Comparison of ENCODE assay signal across 8 mouse cellular contexts in the genomic region with DNA sequence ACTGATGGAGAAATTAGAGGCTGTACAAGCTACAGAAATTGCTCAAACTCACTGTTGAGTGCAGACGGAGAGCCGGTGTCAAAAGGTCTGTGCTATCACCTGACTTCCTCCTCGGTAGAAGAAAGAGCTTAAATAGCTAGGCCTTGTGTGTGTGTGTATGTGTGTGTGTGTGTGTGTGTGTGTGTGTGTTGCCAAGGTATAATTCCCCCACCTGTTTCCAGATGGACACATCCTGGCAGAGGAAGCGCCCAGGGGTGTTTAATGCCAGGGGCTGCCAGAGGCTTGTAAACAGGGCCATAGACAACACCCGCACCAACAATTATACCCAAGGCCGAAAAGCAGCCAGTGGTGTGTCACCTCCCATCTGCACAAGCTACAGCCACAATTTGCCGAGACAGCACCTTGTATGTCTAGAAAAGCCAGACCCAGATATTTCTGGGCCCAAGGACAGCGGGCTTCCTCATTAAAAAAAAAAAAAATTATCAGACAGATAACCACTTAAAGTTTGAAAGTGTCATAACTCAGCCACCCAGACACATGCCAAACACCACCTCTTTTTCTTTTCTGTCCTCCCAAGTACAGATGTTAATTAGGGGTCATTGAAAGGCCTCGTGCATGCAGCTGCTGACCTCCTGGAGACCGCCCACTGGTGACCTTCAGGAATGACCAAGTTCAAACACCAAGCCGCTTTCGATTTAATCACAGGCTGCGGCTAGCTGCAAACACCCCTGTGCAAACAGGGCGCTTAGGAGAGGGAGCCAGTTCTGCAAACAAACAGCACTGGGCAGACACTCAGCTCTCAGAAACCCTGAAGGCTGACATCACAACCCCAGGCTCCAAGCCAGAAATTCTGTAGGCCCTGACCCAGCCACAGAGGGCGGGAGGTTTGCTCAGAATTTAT.
DNase-seq lines count a peak whose midpoint lies in the region; ATAC-seq and TF ChIP-seq lines count a peak whose summit lies in the region.

No protein-coding gene starts in this region.

- no peaks in the 10 kb centered on the region for H3K4me1 ChIP-seq in forebrain, postnatal 0 days (ENCODE audit: insufficient read depth)
- no peaks in the 10 kb centered on the region for H3K4me1 ChIP-seq in forebrain, embryonic 12.5 days
- peaks cover 35% of the 10 kb centered on the region for H3K4me1 ChIP-seq in bone marrow macrophage, adult 2 months (ENCODE audit: control insufficient read depth, insufficient read depth, low read length)
- H3K4me1 ChIP-seq in limb, embryonic 11.5 days (ENCODE audit: control insufficient read depth, insufficient read depth, low read length) = peaks cover 12% of the 10 kb centered on the region

- no peak overlapping the region for H3K4me2 ChIP-seq in forebrain, postnatal 0 days (ENCODE audit: low read depth)
- H3K4me2 ChIP-seq in forebrain, embryonic 12.5 days = no peak overlapping the region
- no peak overlapping the region for H3K4me2 ChIP-seq in limb, embryonic 11.5 days (ENCODE audit: low read depth, severe bottlenecking)

- no peaks in the 10 kb centered on the region for H3K36me3 ChIP-seq in forebrain, postnatal 0 days (ENCODE audit: insufficient read depth)
- no peaks in the 10 kb centered on the region for H3K36me3 ChIP-seq in forebrain, embryonic 12.5 days (replicated peaks)
- H3K36me3 ChIP-seq in limb, embryonic 11.5 days (ENCODE audit: control insufficient read depth, insufficient read depth, low read length) = no peaks in the 10 kb centered on the region

- TF ChIP-seq CTCF in forebrain, postnatal 0 days (IDR thresholded peaks at IDR 0.05; ENCODE audit: low read depth) = no peak
- no peak for TF ChIP-seq CTCF in bone marrow macrophage, adult 2 months (IDR thresholded peaks at IDR 0.05; ENCODE audit: low read depth, low read length)

- 67% methylated on average over 15 of the region's 15 CpGs for WGBS in forebrain, postnatal 0 days
- 71% methylated on average over 15 of the region's 15 CpGs for WGBS in forebrain, embryonic 12.5 days
- 43% methylated on average over 15 of the region's 15 CpGs for WGBS in limb, embryonic 11.5 days

- H3K27ac ChIP-seq in forebrain, postnatal 0 days (ENCODE audit: low read depth, low read length) = no peak overlapping the region
- no peak overlapping the region for H3K27ac ChIP-seq in forebrain, embryonic 12.5 days
- H3K27ac ChIP-seq in bone marrow macrophage, adult 2 months (ENCODE audit: insufficient read depth, low read depth, low read length) = peak overlapping the region; percentile 92
- H3K27ac ChIP-seq in limb, embryonic 11.5 days (replicated peaks; ENCODE audit: low read depth, low read length) = peak overlapping the region; percentile 21; the same call in 1 of the 2 replicates

- intact Hi-C loops in heart, postnatal 25 days (cut with DNase I) = no loop called here

- no peaks in the 10 kb centered on the region for H3K9me3 ChIP-seq in forebrain, postnatal 0 days (ENCODE audit: low read length)
- H3K9me3 ChIP-seq in forebrain, embryonic 12.5 days = 0 out of 2 replicates have a peak, but pooled peaks cover 3% of the 10 kb centered on the region
- no peaks in the 10 kb centered on the region for H3K9me3 ChIP-seq in limb, embryonic 11.5 days (ENCODE audit: control insufficient read depth, low read length)

- ATAC-seq in forebrain, postnatal 0 days = peak; percentile 27; the same call in 1 of the 2 replicates
- ATAC-seq in forebrain, embryonic 12.5 days (ENCODE audit: low FRiP score) = no peak
- ATAC-seq in limb, embryonic 11.5 days (ENCODE audit: insufficient number of reproducible peaks, low FRiP score, low TSS enrichment, low read depth) = no peak

- no peak overlapping the region for H3K9ac ChIP-seq in forebrain, postnatal 0 days
- no peak overlapping the region for H3K9ac ChIP-seq in forebrain, embryonic 12.5 days
- H3K9ac ChIP-seq in limb, embryonic 11.5 days (ENCODE audit: low read length) = no peak overlapping the region

- no peak for DNase-seq in forebrain, postnatal 0 days
- DNase-seq in heart, postnatal 25 days (ENCODE audit: low spot score) = peak; percentile 61
- peak; percentile 43 for DNase-seq in limb, embryonic 11.5 days (ENCODE audit: low spot score)
- peak; percentile 27 for DNase-seq in ovary, postnatal 10 days (ENCODE audit: low spot score)
- DNase-seq in right cerebral cortex, postnatal 14 days = no peak
- no peak for DNase-seq in neural tube, embryonic 10.5 days (ENCODE audit: extremely low spot score, low spot score)

- no peaks in the 10 kb centered on the region for H3K27me3 ChIP-seq in forebrain, postnatal 0 days (ENCODE audit: insufficient read depth, low read length)
- H3K27me3 ChIP-seq in forebrain, embryonic 12.5 days = no peaks in the 10 kb centered on the region
- no peaks in the 10 kb centered on the region for H3K27me3 ChIP-seq in limb, embryonic 11.5 days (ENCODE audit: control insufficient read depth, insufficient read depth, low read length)

- no peak for TF ChIP-seq POLR2A in bone marrow macrophage, adult 2 months (IDR thresholded peaks at IDR 0.05; ENCODE audit: borderline replicate concordance, low read depth, low read length)

- H3K4me3 ChIP-seq in forebrain, postnatal 0 days (ENCODE audit: low read depth, low read length) = no peak overlapping the region
- no peak overlapping the region for H3K4me3 ChIP-seq in forebrain, embryonic 12.5 days (replicated peaks)
- H3K4me3 ChIP-seq in bone marrow macrophage, adult 2 months (ENCODE audit: insufficient read depth, low read length) = peak overlapping the region; percentile 38
- no peak overlapping the region for H3K4me3 ChIP-seq in limb, embryonic 11.5 days (ENCODE audit: low read depth, low read length)

Comparison
In these comparisons a context has a peak if more than half of its experiments do, and no peak if none do; other contexts are left out.
1. DNase-seq: peak in heart, postnatal 25 days (single experiment), limb, embryonic 11.5 days (single experiment) and ovary, postnatal 10 days (single experiment); none in forebrain, postnatal 0 days (single experiment), right cerebral cortex, postnatal 14 days (single experiment) and neural tube, embryonic 10.5 days (single experiment).
2. H3K27ac ChIP-seq: peak in bone marrow macrophage, adult 2 months (single experiment) and limb, embryonic 11.5 days (single experiment); none in forebrain, postnatal 0 days (single experiment) and forebrain, embryonic 12.5 days (single experiment).